Mouse (Mus musculus) cerebellum, adult 2 months (tissue): ENCODE data around the gene Col9a1. TPM values are rescaled to one million over a fixed set of nuclear protein-coding genes. Genes with fewer than 3 reads are reported as not detected.

Experiments
- DNase-seq, 2 experiments: peaks; one replicate each; pipeline ENCODE4 v3.0.0; 2021
- H3K27ac ChIP-seq: fragments of 200-500 bp; 2 replicates; pipeline ENCODE4 v1.5.1; 2012; ENCODE audit warnings: low read length, control low read depth, inconsistent platforms; ENCODE audit not compliant: insufficient read depth
- H3K27me3 ChIP-seq: fragments of 200-500 bp; 2 replicates; pipeline ENCODE4 v1.6.1; 2012; ENCODE audit warnings: inconsistent platforms, mild to moderate bottlenecking, low read length, moderate library complexity; ENCODE audit not compliant: control insufficient read depth, insufficient read depth
- H3K4me1 ChIP-seq: fragments of 200-500 bp; 2 replicates; pipeline ENCODE4 v1.6.1; 2011; ENCODE audit warnings: low read length; ENCODE audit not compliant: control insufficient read depth, insufficient read depth
- H3K4me3 ChIP-seq: fragments of 200-500 bp; replicated peaks from 2 replicates; pipeline ENCODE3; 2011; ENCODE audit warnings: mild to moderate bottlenecking, low read depth, low read length, control low read depth; ENCODE audit not compliant: insufficient read depth
- CTCF ChIP-seq: fragments of 200-500 bp; IDR thresholded peaks from 2 replicates; pipeline ENCODE4 v1.5.1; 2011; ENCODE audit warnings: low read depth, mild to moderate bottlenecking, control low read depth, low read length, moderate library complexity, borderline replicate concordance; ENCODE audit not compliant: insufficient read depth
- POLR2A ChIP-seq: fragments of 200-500 bp; IDR thresholded peaks from 2 replicates; pipeline ENCODE4 v1.6.1; 2011; ENCODE audit warnings: low read length, control low read depth, borderline replicate concordance; ENCODE audit not compliant: insufficient read depth
- WGBS: fragments of 180-500 bp; shearing (Covaris S2); methylation state at CpG from one replicate; pipeline ENCODE4 v1.1.7; 2018; 5-methylcytosine and 5-hydroxymethylcytosine counted together
- polyA plus RNA-seq: library from polyadenylated mRNA; depleted of rRNA; stranded (reverse); fragments of >200 nt; gene quantifications from 2 replicates; pipeline ENCODE4 v1.2.3, GENCODE M21; 2012

Col9a1 gene
- polyA plus RNA-seq, 1 experiment: 0.87 TPM

GRCm38 (mm10) chr1:24169410-24169809 is 8.0 kb upstream of the Col9a1 start:
- no peak overlapping the region for H3K4me3 ChIP-seq
- no peak for DNase-seq
- no peak for TF ChIP-seq POLR2A
- TF ChIP-seq CTCF: no peak
- 45% methylated on average over 6 of the region's 6 CpGs for WGBS
- H3K4me1 ChIP-seq: peaks cover 3% of the 10 kb centered on the region; the same call in 1 of the 2 replicates
- H3K27ac ChIP-seq: no peak overlapping the region
- no peaks in the 10 kb centered on the region for H3K27me3 ChIP-seq

- H3K4me1 ChIP-seq: peaks cover 3% of the 10 kb centered on the region; the same call in 1 of the 2 replicates
- H3K27me3 ChIP-seq: no peaks in the 10 kb centered on the region
- TF ChIP-seq CTCF: peak; percentile 59; the same call in 1 of the 2 replicates
- no peak for TF ChIP-seq POLR2A
- peak; percentile 61 to 65 for DNase-seq
- WGBS: 5% methylated on average over 4 of the region's 4 CpGs
- H3K27ac ChIP-seq: no peak overlapping the region
- H3K4me3 ChIP-seq: no peak overlapping the region
Observed at GRCm38 (mm10) chr1:24171205-24171866, 6.1 kb upstream of the Col9a1 start.

- no peak overlapping the region for H3K27ac ChIP-seq
- DNase-seq: no peak
- H3K4me1 ChIP-seq: peaks cover 3% of the 10 kb centered on the region; the same call in 1 of the 2 replicates
- H3K27me3 ChIP-seq: no peaks in the 10 kb centered on the region
- TF ChIP-seq CTCF (no peak), POLR2A (no peak)
- H3K4me3 ChIP-seq: no peak overlapping the region
- 68% methylated on average over 1 of the region's 1 CpGs for WGBS
Observed at GRCm38 (mm10) chr1:24171898-24172297, 5.5 kb upstream of the Col9a1 start.

GRCm38 (mm10) chr1:24172656-24173055 is 4.8 kb upstream of the Col9a1 start:
- Histone ChIP-seq H3K27ac (no peak overlapping the region), H3K4me3 (no peak overlapping the region), H3K4me1 (peaks cover 3% of the 10 kb centered on the region; the same call in 1 of the 2 replicates), H3K27me3 (no peaks in the 10 kb centered on the region)
- DNase-seq: no peak
- 42% methylated on average over 3 of the region's 3 CpGs for WGBS
- no peak for TF ChIP-seq POLR2A

- no peak for DNase-seq
- Histone ChIP-seq H3K27ac (no peak overlapping the region), H3K4me1 (peaks cover 3% of the 10 kb centered on the region; the same call in 1 of the 2 replicates), H3K4me3 (no peak overlapping the region), H3K27me3 (no peaks in the 10 kb centered on the region)
- WGBS: 79% methylated on average over 3 of the region's 3 CpGs
- TF ChIP-seq CTCF: no peak
- TF ChIP-seq POLR2A: no peak
Observed at GRCm38 (mm10) chr1:24175761-24176160, 1.6 kb upstream of the Col9a1 start.

- Histone ChIP-seq H3K27ac (no peak overlapping the region), H3K4me3 (no peak overlapping the region), H3K4me1 (no peaks in the 10 kb centered on the region), H3K27me3 (no peaks in the 10 kb centered on the region)
- 95% methylated on average over 2 of the region's 2 CpGs for WGBS
- TF ChIP-seq POLR2A (no peak), CTCF (no peak)
- DNase-seq: no peak
Observed at GRCm38 (mm10) chr1:24179856-24180255, 2.4 kb downstream of the Col9a1 start.

- H3K4me3 ChIP-seq: no peak overlapping the region
- TF ChIP-seq CTCF (no peak), POLR2A (no peak)
- no peaks in the 10 kb centered on the region for H3K27me3 ChIP-seq
- no peaks in the 10 kb centered on the region for H3K4me1 ChIP-seq
- no peak overlapping the region for H3K27ac ChIP-seq
- DNase-seq: peak; percentile 17 to 33
- 35% methylated on average over 11 of the region's 11 CpGs for WGBS
Observed at GRCm38 (mm10) chr1:24184981-24185380, 7.6 kb downstream of the Col9a1 start.

- Histone ChIP-seq H3K27ac (no peak overlapping the region), H3K27me3 (no peaks in the 10 kb centered on the region), H3K4me3 (no peak overlapping the region), H3K4me1 (no peaks in the 10 kb centered on the region)
- TF ChIP-seq POLR2A (no peak), CTCF (no peak)
- WGBS: 20% methylated on average over 11 of the region's 11 CpGs
- DNase-seq: peak; percentile 23 to 55
Observed at GRCm38 (mm10) chr1:24186964-24187363, 9.6 kb downstream of the Col9a1 start.
